Mouse (Mus musculus): ENCODE measurements at regions not wholly inside any gene's neighbourhood (a gene's known extent, or its start where the extent isn't known, plus 50 kb on each side); places are given as distances from the start of the nearest gene placed in this dataset.
"Not testable (repeated sequence)": the region's sequence is repeated elsewhere in the genome, so short reads cannot be mapped to it uniquely, and the experiment has no call there.

GRCm38 (mm10) chr3:83530243-83530847 is 235.8 kb upstream of the Sfrp2 start:
- Histone ChIP-seq H3K9me3 (ENCODE audit: low read depth, low read length) (no peaks in the 10 kb centered on the region), H3K4me2 (no peak overlapping the region), H3K36me3 (ENCODE audit: insufficient read depth) (no peaks in the 10 kb centered on the region), H3K27ac (ENCODE audit: low read depth) (no peak overlapping the region), H3K4me3 (ENCODE audit: low read depth, low read length) (no peak overlapping the region), H3K4me1 (ENCODE audit: insufficient read depth) (no peaks in the 10 kb centered on the region), H3K27me3 (ENCODE audit: insufficient read depth, low read length) (no peaks in the 10 kb centered on the region), H3K9ac (no peak overlapping the region)
- DNase-seq, result no peak
- no peak for ATAC-seq (ENCODE audit: insufficient read depth)
- TF ChIP-seq CTCF (IDR thresholded peaks at IDR 0.05; ENCODE audit: low read depth), result no peak
- 64% methylated on average over 4 of the region's 4 CpGs for WGBS

- peak; percentile 34 for DNase-seq
- not testable (repeated sequence) for H3K36me3 ChIP-seq (ENCODE audit: insufficient read depth); H3K9ac ChIP-seq; H3K4me1 ChIP-seq (ENCODE audit: insufficient read depth); ATAC-seq (ENCODE audit: insufficient read depth); H3K27ac ChIP-seq (ENCODE audit: low read depth); H3K9me3 ChIP-seq (ENCODE audit: low read depth, low read length); H3K4me3 ChIP-seq (ENCODE audit: low read depth, low read length); H3K27me3 ChIP-seq (ENCODE audit: insufficient read depth, low read length)
- peak overlapping the region; percentile 2; the same call in 1 of the 2 replicates for H3K4me2 ChIP-seq
- 31% methylated on average over 5 of the region's 5 CpGs for WGBS
Observed at GRCm38 (mm10) chr3:83536624-83537023, 229.5 kb upstream of the Sfrp2 start.

- Histone ChIP-seq H3K27me3 (ENCODE audit: insufficient read depth, low read length) (no peaks in the 10 kb centered on the region), H3K9ac (no peak overlapping the region), H3K9me3 (ENCODE audit: low read depth, low read length) (no peaks in the 10 kb centered on the region), H3K27ac (ENCODE audit: low read depth) (no peak overlapping the region), H3K36me3 (ENCODE audit: insufficient read depth) (no peaks in the 10 kb centered on the region), H3K4me1 (ENCODE audit: insufficient read depth) (0 out of 2 replicates have a peak, but pooled peaks cover 2% of the 10 kb centered on the region), H3K4me3 (ENCODE audit: low read depth, low read length) (no peak overlapping the region), H3K4me2 (peak overlapping the region; percentile 2; the same call in 1 of the 2 replicates)
- ATAC-seq (ENCODE audit: insufficient read depth), result peak; percentile 35
- no peak for TF ChIP-seq CTCF (IDR thresholded peaks at IDR 0.05; ENCODE audit: low read depth)
- DNase-seq, result peak; percentile 70
- WGBS, result 24% methylated on average over 4 of the region's 4 CpGs
Observed at GRCm38 (mm10) chr3:83537231-83537630, 228.9 kb upstream of the Sfrp2 start.

- H3K9me3 ChIP-seq (ENCODE audit: low read depth, low read length), result no peaks in the 10 kb centered on the region
- no peak for TF ChIP-seq CTCF (IDR thresholded peaks at IDR 0.05; ENCODE audit: low read depth)
- H3K4me3 ChIP-seq (ENCODE audit: low read depth, low read length), result no peak overlapping the region
- peak; percentile 74 for DNase-seq
- WGBS, result 41% methylated on average over 7 of the region's 7 CpGs
- no peak overlapping the region for H3K27ac ChIP-seq (ENCODE audit: low read depth)
- no peaks in the 10 kb centered on the region for H3K27me3 ChIP-seq (ENCODE audit: insufficient read depth, low read length)
- no peaks in the 10 kb centered on the region for H3K36me3 ChIP-seq (ENCODE audit: insufficient read depth)
- ATAC-seq (ENCODE audit: insufficient read depth), result no peak
- H3K4me2 ChIP-seq, result peak overlapping the region; percentile 2; the same call in 1 of the 2 replicates
- no peak overlapping the region for H3K9ac ChIP-seq
- H3K4me1 ChIP-seq (ENCODE audit: insufficient read depth), result 0 out of 2 replicates have a peak, but pooled peaks cover 2% of the 10 kb centered on the region
Observed at GRCm38 (mm10) chr3:83537711-83538110, 228.4 kb upstream of the Sfrp2 start.

GRCm38 (mm10) chr3:83538898-83539297 is 227.2 kb upstream of the Sfrp2 start:
- TF ChIP-seq CTCF (IDR thresholded peaks at IDR 0.05; ENCODE audit: low read depth), result no peak
- DNase-seq (no peak), ATAC-seq (ENCODE audit: insufficient read depth) (no peak)
- Histone ChIP-seq H3K36me3 (ENCODE audit: insufficient read depth) (no peaks in the 10 kb centered on the region), H3K27me3 (ENCODE audit: insufficient read depth, low read length) (no peaks in the 10 kb centered on the region), H3K9ac (no peak overlapping the region), H3K9me3 (ENCODE audit: low read depth, low read length) (no peaks in the 10 kb centered on the region), H3K4me3 (ENCODE audit: low read depth, low read length) (no peak overlapping the region), H3K27ac (ENCODE audit: low read depth) (no peak overlapping the region), H3K4me1 (ENCODE audit: insufficient read depth) (0 out of 2 replicates have a peak, but pooled peaks cover 2% of the 10 kb centered on the region), H3K4me2 (no peak overlapping the region)
- 58% methylated on average over 2 of the region's 2 CpGs for WGBS

GRCm38 (mm10) chr3:83540997-83541932 is 224.9 kb upstream of the Sfrp2 start:
- no peak overlapping the region for H3K9ac ChIP-seq
- no peaks in the 10 kb centered on the region for H3K9me3 ChIP-seq (ENCODE audit: low read depth, low read length)
- H3K27ac ChIP-seq (ENCODE audit: low read depth), result no peak overlapping the region
- DNase-seq (peak; percentile 10), ATAC-seq (ENCODE audit: insufficient read depth) (no peak)
- no peaks in the 10 kb centered on the region for H3K36me3 ChIP-seq (ENCODE audit: insufficient read depth)
- no peak overlapping the region for H3K4me2 ChIP-seq
- WGBS, result 62% methylated on average over 11 of the region's 11 CpGs
- TF ChIP-seq CTCF (IDR thresholded peaks at IDR 0.05; ENCODE audit: low read depth), result no peak
- no peak overlapping the region for H3K4me3 ChIP-seq (ENCODE audit: low read depth, low read length)
- 0 out of 2 replicates have a peak, but pooled peaks cover 2% of the 10 kb centered on the region for H3K4me1 ChIP-seq (ENCODE audit: insufficient read depth)
- no peaks in the 10 kb centered on the region for H3K27me3 ChIP-seq (ENCODE audit: insufficient read depth, low read length)

GRCm38 (mm10) chr3:83552516-83553139 is 213.5 kb upstream of the Sfrp2 start:
- H3K27ac ChIP-seq (ENCODE audit: low read depth), result no peak overlapping the region
- DNase-seq, result no peak
- no peaks in the 10 kb centered on the region for H3K36me3 ChIP-seq (ENCODE audit: insufficient read depth)
- H3K9me3 ChIP-seq (ENCODE audit: low read depth, low read length), result no peaks in the 10 kb centered on the region
- no peaks in the 10 kb centered on the region for H3K4me1 ChIP-seq (ENCODE audit: insufficient read depth)
- WGBS, result 62% methylated on average over 9 of the region's 9 CpGs
- ATAC-seq (ENCODE audit: insufficient read depth), result no peak
- H3K4me2 ChIP-seq, result no peak overlapping the region
- no peak overlapping the region for H3K9ac ChIP-seq
- H3K4me3 ChIP-seq (ENCODE audit: low read depth, low read length), result no peak overlapping the region
- H3K27me3 ChIP-seq (ENCODE audit: insufficient read depth, low read length), result no peaks in the 10 kb centered on the region
- no peak for TF ChIP-seq CTCF (IDR thresholded peaks at IDR 0.05; ENCODE audit: low read depth)

All from lung, embryonic 14.5 days (tissue).